Mouse (Mus musculus): ENCODE data around the gene Gm28230. TPM values are rescaled to one million over a fixed set of nuclear protein-coding genes. Genes with fewer than 3 reads are reported as not detected.

Gm28230 gene
- polyA plus RNA-seq, 1 experiment from 2014 or later, result not detected

- Histone ChIP-seq H3K4me1 (ENCODE audit: control insufficient read depth, insufficient read depth, low read length) (peaks cover 13% of the 10 kb centered on the region), H3K9ac (ENCODE audit: low read depth, low read length) (no peak overlapping the region), H3K27ac (ENCODE audit: low read length) (no peak overlapping the region), H3K4me3 (ENCODE audit: low read depth, low read length) (no peak overlapping the region), H3K9me3 (replicated peaks; ENCODE audit: control insufficient read depth, low read length, poor library complexity, severe bottlenecking) (no peaks in the 10 kb centered on the region), H3K27me3 (ENCODE audit: control insufficient read depth, insufficient read depth, low read depth, low read length) (peaks cover 70% of the 10 kb centered on the region), H3K36me3 (ENCODE audit: control insufficient read depth, insufficient read depth, low read length) (no peaks in the 10 kb centered on the region), H3K4me2 (ENCODE audit: low read length) (no peak overlapping the region)
- WGBS, result 5% methylated on average over 7 of the region's 7 CpGs
- no peak for ATAC-seq
Observed at GRCm38 (mm10) chr2:74707599-74707998, 18.9 kb upstream of the Gm28230 start.

- H3K27ac ChIP-seq (ENCODE audit: low read length), result no peak overlapping the region
- no peak overlapping the region for H3K9ac ChIP-seq (ENCODE audit: low read depth, low read length)
- no peaks in the 10 kb centered on the region for H3K9me3 ChIP-seq (replicated peaks; ENCODE audit: control insufficient read depth, low read length, poor library complexity, severe bottlenecking)
- H3K27me3 ChIP-seq (ENCODE audit: control insufficient read depth, insufficient read depth, low read depth, low read length), result peaks cover 69% of the 10 kb centered on the region
- H3K4me2 ChIP-seq (ENCODE audit: low read length), result no peak overlapping the region
- H3K4me3 ChIP-seq (ENCODE audit: low read depth, low read length), result no peak overlapping the region
- no peak for ATAC-seq
- no peaks in the 10 kb centered on the region for H3K36me3 ChIP-seq (ENCODE audit: control insufficient read depth, insufficient read depth, low read length)
- WGBS, result 7% methylated on average over 4 of the region's 4 CpGs
- H3K4me1 ChIP-seq (ENCODE audit: control insufficient read depth, insufficient read depth, low read length), result peaks cover 13% of the 10 kb centered on the region
Observed at GRCm38 (mm10) chr2:74708676-74709075, 17.9 kb upstream of the Gm28230 start.

GRCm38 (mm10) chr2:74709465-74710419 is 16.8 kb upstream of the Gm28230 start:
- Histone ChIP-seq H3K9me3 (replicated peaks; ENCODE audit: control insufficient read depth, low read length, poor library complexity, severe bottlenecking) (no peaks in the 10 kb centered on the region), H3K9ac (ENCODE audit: low read depth, low read length) (no peak overlapping the region), H3K4me3 (ENCODE audit: low read depth, low read length) (no peak overlapping the region), H3K4me1 (ENCODE audit: control insufficient read depth, insufficient read depth, low read length) (peaks cover 13% of the 10 kb centered on the region), H3K27ac (ENCODE audit: low read length) (no peak overlapping the region), H3K27me3 (ENCODE audit: control insufficient read depth, insufficient read depth, low read depth, low read length) (peaks cover 61% of the 10 kb centered on the region), H3K36me3 (ENCODE audit: control insufficient read depth, insufficient read depth, low read length) (no peaks in the 10 kb centered on the region), H3K4me2 (ENCODE audit: low read length) (no peak overlapping the region)
- no peak for ATAC-seq
- WGBS, result 2% methylated on average over 5 of the region's 5 CpGs

GRCm38 (mm10) chr2:74710929-74711543 is 15.5 kb upstream of the Gm28230 start:
- peaks cover 72% of the 10 kb centered on the region for H3K27me3 ChIP-seq (ENCODE audit: control insufficient read depth, insufficient read depth, low read depth, low read length)
- H3K4me1 ChIP-seq (ENCODE audit: control insufficient read depth, insufficient read depth, low read length), result peaks cover 6% of the 10 kb centered on the region; the same call in 1 of the 2 replicates
- no peak overlapping the region for H3K4me2 ChIP-seq (ENCODE audit: low read length)

GRCm38 (mm10) chr2:74711721-74712621 is 14.6 kb upstream of the Gm28230 start, which contains the start of the genes Hoxd3 and Hoxd4:
Gene Hoxd3 (plus strand): TSS chr2:74711927.
Gene Hoxd4 (plus strand): TSS chr2:74711929.
- ATAC-seq, result no peak
- under 1% methylated on average over 65 of the region's 65 CpGs for WGBS
- H3K4me3 ChIP-seq (ENCODE audit: low read depth, low read length), result peak within 1 kb of the TSS; percentile 14; the same call in 1 of the 2 replicates
- H3K9ac ChIP-seq (ENCODE audit: low read depth, low read length), result no peak within 1 kb of the TSS
- no peaks in the 10 kb centered on the region for H3K9me3 ChIP-seq (replicated peaks; ENCODE audit: control insufficient read depth, low read length, poor library complexity, severe bottlenecking)
- no peak within 1 kb of the TSS for H3K27ac ChIP-seq (ENCODE audit: low read length)
- H3K4me1 ChIP-seq (ENCODE audit: control insufficient read depth, insufficient read depth, low read length), result peaks cover 6% of the 10 kb centered on the region; the same call in 1 of the 2 replicates
- H3K4me2 ChIP-seq (ENCODE audit: low read length), result peak within 1 kb of the TSS; percentile 19; the same call in 1 of the 2 replicates
- H3K27me3 ChIP-seq (ENCODE audit: control insufficient read depth, insufficient read depth, low read depth, low read length), result peaks cover 75% of the 10 kb centered on the region
- no peaks in the 10 kb centered on the region for H3K36me3 ChIP-seq (ENCODE audit: control insufficient read depth, insufficient read depth, low read length)

More at GRCm38 (mm10) chr2:74710929-74711543, 15.5 kb upstream of the Gm28230 start:
- Histone ChIP-seq H3K4me3 (ENCODE audit: low read depth, low read length) (no peak overlapping the region), H3K27ac (ENCODE audit: low read length) (no peak overlapping the region), H3K9ac (ENCODE audit: low read depth, low read length) (no peak overlapping the region), H3K9me3 (replicated peaks; ENCODE audit: control insufficient read depth, low read length, poor library complexity, severe bottlenecking) (no peaks in the 10 kb centered on the region), H3K36me3 (ENCODE audit: control insufficient read depth, insufficient read depth, low read length) (no peaks in the 10 kb centered on the region)
- ATAC-seq, result no peak
- WGBS, result under 1% methylated on average over 16 of the region's 16 CpGs

GRCm38 (mm10) chr2:74713239-74714150 is 13.0 kb upstream of the Gm28230 start:
- H3K4me3 ChIP-seq (ENCODE audit: low read depth, low read length), result no peak overlapping the region
- H3K9ac ChIP-seq (ENCODE audit: low read depth, low read length), result no peak overlapping the region
- H3K27me3 ChIP-seq (ENCODE audit: control insufficient read depth, insufficient read depth, low read depth, low read length), result peaks cover 76% of the 10 kb centered on the region
- H3K4me1 ChIP-seq (ENCODE audit: control insufficient read depth, insufficient read depth, low read length), result peaks cover 6% of the 10 kb centered on the region; the same call in 1 of the 2 replicates
- H3K4me2 ChIP-seq (ENCODE audit: low read length), result no peak overlapping the region
- H3K9me3 ChIP-seq (replicated peaks; ENCODE audit: control insufficient read depth, low read length, poor library complexity, severe bottlenecking), result no peaks in the 10 kb centered on the region
- 4% methylated on average over 19 of the region's 19 CpGs for WGBS
- no peaks in the 10 kb centered on the region for H3K36me3 ChIP-seq (ENCODE audit: control insufficient read depth, insufficient read depth, low read length)
- no peak for ATAC-seq
- no peak overlapping the region for H3K27ac ChIP-seq (ENCODE audit: low read length)

GRCm38 (mm10) chr2:74714156-74714789 is 12.3 kb upstream of the Gm28230 start:
- ATAC-seq, result no peak
- WGBS, result 2% methylated on average over 18 of the region's 18 CpGs
- H3K4me1 ChIP-seq (ENCODE audit: control insufficient read depth, insufficient read depth, low read length), result peaks cover 6% of the 10 kb centered on the region; the same call in 1 of the 2 replicates
- H3K27ac ChIP-seq (ENCODE audit: low read length), result no peak overlapping the region
- no peak overlapping the region for H3K9ac ChIP-seq (ENCODE audit: low read depth, low read length)
- H3K4me2 ChIP-seq (ENCODE audit: low read length), result no peak overlapping the region
- H3K27me3 ChIP-seq (ENCODE audit: control insufficient read depth, insufficient read depth, low read depth, low read length), result peaks cover 75% of the 10 kb centered on the region
- H3K36me3 ChIP-seq (ENCODE audit: control insufficient read depth, insufficient read depth, low read length), result no peaks in the 10 kb centered on the region
- no peak overlapping the region for H3K4me3 ChIP-seq (ENCODE audit: low read depth, low read length)
- no peaks in the 10 kb centered on the region for H3K9me3 ChIP-seq (replicated peaks; ENCODE audit: control insufficient read depth, low read length, poor library complexity, severe bottlenecking)
